Mouse (Mus musculus) testis, postnatal 14 days (tissue): Measurements from ENCODE around the gene Znfx1.
A peak's percentile ranks its signal among the peaks of the same experiment; 100 is the strongest.

Source experiments
- DNase-seq: peaks from one replicate; pipeline ENCODE4 v3.0.0; 2021; ENCODE audit warnings: low spot score

Znfx1 gene

GRCm38 (mm10) chr2:167071641-167072601 is 9.1 kb upstream of the Znfx1 start:
- DNase-seq = peak; percentile 88

GRCm38 (mm10) chr2:167071266-167071640 is 8.4 kb upstream of the Znfx1 start:
- DNase-seq = no peak

DNA sequence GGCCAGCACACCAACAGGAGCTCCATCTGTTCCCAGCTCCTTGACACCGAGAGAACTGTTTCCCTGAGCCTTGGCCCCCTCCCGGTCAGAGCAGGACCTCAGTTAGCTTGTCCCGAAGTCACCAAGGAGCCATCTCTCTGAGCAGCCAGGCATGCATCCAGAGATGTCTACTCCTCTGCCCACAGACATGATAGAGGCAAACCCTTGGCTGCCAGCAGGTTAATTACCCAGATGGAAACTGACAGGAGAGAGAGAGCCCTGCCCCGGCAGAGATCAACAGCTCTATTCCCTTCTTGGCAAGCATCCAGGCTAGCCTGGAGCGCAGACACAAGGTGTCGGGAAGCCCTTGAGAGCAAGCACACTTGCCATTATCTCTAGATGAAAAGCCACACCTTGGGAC is 7.5 kb upstream of the Znfx1 start:
- DNase-seq = no peak

GRCm38 (mm10) chr2:167067575-167067974 is 4.8 kb upstream of the Znfx1 start:
- no peak for DNase-seq

DNA sequence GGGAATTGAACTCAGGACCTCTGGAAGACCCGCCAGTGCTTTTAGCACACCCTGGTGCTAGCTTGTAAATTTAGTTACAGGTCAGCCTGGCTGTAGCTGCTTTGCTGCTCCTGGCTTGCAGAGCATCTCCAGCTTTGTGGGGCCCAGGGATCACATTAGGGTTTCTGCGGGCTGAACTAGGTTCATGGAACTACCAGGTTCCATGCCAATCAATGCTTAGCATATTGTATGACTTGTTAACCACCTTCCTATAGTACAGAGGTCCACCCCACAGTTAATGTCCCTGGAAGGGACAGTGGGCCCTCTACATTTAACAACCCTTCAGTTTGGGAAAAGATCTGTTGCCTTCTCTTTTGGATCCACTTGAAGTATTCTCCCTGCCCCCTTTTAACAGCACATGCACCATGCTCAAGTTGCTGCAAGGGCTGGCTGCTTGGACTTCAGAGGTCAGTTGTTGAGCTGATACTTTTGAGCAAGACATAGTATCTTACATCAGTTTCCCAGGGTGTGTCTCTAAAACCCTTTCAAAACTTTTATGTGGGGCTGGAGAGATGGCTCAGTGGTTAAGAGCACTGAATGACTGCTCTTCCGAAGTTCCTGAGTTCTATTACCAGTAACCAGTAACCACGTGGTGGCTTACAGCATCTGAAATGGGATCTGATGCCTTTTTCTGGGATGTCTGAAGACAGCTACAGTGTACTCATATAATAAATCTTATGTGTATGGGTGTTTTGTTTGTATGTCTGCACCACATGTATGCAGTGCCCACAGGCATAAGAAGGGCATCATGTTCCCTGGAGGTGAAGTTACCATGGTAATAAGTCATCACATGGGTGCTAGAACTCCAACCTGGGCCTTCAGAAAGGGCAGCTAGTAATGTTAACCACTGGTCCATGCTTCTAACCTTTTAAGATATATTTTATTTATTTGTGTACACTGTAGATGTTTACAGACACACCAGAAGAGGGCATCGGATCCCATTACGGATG is 4.0 kb upstream of the Znfx1 start:
- DNase-seq = no peak

DNA sequence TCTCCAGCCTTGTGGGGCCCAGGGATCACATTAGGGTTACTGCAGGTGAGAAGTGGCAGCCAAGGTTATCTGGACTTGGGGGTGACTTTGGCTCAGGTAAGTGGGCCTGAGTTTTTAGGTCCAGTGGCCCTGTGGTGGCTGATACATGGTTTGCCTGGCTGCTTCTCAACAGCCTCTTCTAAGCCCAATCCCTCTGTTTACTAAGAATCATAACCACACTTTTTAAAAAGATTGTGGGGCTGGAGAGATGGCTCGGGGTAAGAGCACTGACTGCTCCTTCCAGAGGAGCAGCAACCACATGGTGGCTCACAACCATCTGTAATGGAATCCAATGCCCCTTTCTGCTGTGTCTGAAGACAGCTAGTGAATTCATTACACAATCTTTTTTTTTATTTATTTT is 3.2 kb upstream of the Znfx1 start:
- DNase-seq = no peak

- DNase-seq = no peak
These were observed 1.9 kb upstream of the Znfx1 start for GRCm38 (mm10) chr2:167064601-167065295.

GRCm38 (mm10) chr2:167063906-167064496 is 1.2 kb upstream of the Znfx1 start:
- DNase-seq = no peak

DNA sequence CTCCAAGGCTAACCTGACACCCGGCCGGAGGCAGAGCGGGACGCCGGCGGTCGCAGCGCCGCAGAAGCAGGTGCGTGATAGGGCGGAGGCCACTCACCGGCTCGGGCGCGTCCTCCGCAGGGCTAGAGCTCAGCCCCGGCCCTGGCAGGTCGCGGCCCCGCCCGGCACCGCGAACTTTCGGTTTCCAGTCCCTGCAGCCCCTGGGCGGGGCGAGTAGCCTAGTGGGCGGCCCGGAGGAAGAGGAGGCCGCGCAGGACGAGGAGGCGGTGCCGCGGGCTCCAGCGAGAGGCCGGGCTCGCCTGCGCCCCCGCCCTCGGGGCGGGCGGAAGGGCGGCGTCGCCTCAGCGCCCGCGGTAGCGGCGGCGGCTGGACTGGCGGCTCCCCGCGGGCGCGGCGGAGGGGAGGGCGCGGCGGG is 311 bp downstream of the Znfx1 start:
- peak; percentile 91 for DNase-seq

DNA sequence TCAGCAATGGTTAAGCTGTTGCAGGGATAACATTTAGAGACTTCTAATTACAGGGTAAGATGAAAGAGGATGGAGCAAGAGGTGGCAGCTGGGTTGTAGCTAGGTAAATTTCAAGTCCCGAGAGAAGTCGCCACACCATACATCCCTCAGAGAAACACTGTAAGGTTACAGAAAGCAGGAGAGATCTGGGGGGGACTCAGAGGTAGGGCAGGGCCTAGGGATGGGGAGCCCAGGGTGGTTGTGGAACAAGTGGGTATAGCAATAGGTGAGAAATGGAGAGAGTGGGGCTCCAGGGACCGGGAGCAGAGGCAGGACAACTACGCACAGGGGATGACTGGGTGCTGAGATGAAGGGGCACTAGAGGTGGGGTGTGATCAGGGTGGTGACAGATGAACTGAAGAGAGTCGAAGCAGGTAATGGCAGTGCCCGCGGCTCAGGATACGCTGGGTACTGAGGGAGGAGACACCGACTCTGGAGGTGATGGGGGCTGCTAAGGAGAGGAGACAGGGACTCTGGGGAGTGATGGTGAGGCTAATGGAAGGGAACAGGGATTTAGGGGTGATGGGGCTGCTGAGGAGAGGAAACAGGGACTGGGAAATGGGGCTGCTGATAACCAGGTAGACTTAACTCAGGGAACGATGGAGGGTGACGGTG is 1.3 kb downstream of the Znfx1 start:
- DNase-seq = no peak

DNA sequence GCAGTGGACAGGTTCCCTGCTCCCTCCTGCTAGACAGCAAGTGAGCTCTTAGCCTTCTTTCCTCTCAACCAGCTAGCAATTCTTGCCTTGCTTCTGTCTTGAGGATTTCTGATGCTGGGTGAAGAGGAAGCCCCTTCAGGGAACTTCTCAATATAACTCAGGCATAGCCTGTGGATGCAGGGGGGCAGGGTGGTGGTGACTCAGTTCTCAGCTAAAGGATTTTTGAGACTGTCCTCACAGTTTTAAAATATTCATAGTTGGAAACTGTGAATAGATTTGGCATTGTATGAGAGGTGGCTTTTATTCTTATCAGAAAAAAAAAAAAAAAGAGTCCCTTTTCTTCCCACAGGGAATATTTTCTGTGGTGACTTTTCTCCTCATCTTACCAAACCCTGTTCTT is 2.1 kb downstream of the Znfx1 start:
- DNase-seq = no peak

DNA sequence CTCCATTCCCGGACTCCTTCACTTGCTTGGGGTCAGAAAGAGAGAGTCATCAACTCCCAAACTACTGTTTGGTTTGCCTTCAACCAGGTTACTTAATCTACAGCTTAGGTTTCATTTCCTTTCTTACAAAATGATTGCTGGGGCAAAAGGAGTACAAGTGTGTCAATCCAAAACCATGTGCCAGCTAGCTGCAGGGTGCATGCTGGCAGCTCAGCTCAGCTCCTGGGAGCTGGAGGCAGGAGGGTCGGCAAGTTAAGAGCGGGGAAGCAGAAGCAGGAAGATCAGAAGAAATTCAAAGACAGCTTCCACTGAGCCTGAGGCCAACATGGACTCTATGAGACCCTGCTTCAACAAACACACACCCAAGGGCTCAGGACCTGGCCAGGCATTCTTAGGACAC is 2.5 kb downstream of the Znfx1 start:
- DNase-seq = no peak

- DNase-seq = no peak
These were observed 2.9 kb downstream of the Znfx1 start for GRCm38 (mm10) chr2:167059960-167060359.

DNA sequence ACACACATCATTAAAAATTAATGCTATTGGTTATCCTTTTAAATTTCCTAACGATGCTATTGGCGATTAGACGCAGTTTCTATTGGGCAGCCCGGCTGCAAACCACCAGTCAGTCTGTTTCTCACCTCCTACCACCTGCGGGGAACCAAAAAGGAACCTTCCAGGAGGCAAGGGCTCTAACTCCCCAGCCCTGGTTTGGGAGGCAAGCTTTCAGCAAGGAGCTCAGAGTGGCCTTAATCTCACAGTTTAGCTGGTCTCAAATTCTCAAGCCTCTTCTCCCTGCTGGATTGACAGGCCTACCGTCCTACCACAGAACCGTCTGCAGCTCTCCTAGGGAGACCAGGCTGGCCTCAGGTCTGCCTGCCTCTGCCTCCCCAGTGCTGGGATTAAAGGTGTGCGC is 3.3 kb downstream of the Znfx1 start:
- DNase-seq = no peak

- DNase-seq = no peak
These were observed 3.9 kb downstream of the Znfx1 start for GRCm38 (mm10) chr2:167058814-167059387.

DNA sequence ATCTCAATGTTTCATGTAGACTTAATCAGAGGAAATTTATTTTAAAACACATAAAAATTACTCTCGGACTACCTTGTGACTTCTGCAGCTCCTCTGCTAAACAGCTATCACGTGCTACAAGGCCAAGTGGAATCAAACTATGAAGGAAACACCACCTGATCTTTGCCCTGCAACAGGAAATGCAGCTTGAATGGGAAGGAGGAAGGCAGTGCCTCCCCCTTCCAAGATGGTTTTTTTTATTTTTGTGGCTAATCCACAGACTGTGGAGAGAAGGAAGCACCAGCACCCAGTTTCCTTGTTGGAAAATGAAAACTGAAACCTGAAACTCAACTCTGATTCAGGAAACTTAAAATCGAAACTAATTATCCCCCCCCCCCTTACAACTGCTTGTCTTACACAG is 4.6 kb downstream of the Znfx1 start:
- no peak for DNase-seq

GRCm38 (mm10) chr2:167056942-167057323 is 5.9 kb downstream of the Znfx1 start:
- peak; percentile 70 for DNase-seq

DNA sequence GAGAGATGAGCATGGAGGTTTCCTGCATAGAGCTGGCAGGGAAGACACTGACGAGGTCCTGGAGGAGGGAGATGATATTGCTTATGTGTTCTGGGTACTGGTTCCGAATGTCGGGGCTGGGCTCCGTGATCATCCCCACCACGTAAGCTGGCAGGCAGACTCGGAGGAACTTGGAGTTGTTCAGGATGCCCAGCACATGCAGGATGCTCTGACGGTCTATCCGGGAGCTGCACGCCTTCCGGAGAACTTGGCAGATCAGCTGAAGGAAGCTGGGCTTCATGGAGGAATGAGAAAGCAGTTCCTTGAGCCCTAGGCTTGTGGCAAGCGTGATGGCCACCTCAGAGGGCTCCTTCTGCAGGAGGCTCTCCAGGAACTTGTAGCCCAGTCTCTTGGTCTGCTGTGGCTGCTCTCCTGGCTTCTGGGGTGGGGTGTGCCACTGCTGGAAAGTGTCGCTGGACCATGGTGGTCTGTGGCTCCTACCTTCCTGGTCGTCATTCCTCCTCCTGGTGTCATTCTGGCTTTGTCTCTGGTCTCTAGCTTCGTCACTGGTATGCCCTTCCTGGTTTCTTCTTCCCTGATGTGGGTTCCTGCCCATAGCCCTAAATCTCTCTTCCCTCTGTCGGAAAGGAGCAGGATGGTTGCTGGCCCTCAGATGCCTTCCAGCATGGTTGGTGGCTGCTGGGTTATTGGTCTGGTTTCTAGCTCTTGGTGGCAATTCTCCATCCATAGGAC is 6.4 kb downstream of the Znfx1 start:
- DNase-seq = no peak

- DNase-seq = peak; percentile 84
These were observed 7.4 kb downstream of the Znfx1 start for GRCm38 (mm10) chr2:167055386-167055785.
